Mouse (Mus musculus): ENCODE measurements around the gene Lhpp.

DNA sequence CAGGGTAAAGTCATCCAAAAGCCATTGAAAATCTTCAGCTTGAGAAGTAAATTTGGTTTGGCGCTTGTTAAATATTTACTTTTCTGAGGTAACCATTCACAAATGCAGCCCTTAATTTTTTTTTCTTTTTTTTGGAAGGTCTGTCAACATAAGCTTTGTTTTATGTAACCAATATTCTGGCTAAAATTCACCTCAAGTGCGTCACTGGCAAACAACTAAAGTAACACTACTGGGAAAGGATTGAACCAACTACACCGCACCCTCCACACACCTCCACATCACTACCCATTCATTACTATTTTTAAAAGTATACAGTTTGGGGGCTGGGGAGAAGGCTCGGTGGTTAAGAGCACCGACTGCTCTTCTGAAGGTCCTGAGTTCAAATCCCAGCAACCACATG, 35.8 kb upstream of the Lhpp start:
- TF ChIP-seq CTCF (IDR thresholded peaks at IDR 0.05; ENCODE audit: low read depth) (no peak), EP300 (IDR thresholded peaks at IDR 0.05; ENCODE audit: low read depth) (no peak)

All from liver, postnatal 0 days (tissue).